Mouse (Mus musculus) v-Abl transformed pro-B cells (cell line): ENCODE measurements around the gene Muc5b.

Source experiments
- in situ Hi-C, 2 experiments: fragments of 400-800 bp; cut with MboI; formaldehyde crosslinking; loops; one replicate each; pipeline ENCODE4 v1.15.1; 2025; ENCODE audit not compliant: unreplicated experiment in 2 of 2

Muc5b gene

GRCm38 (mm10) chr7:141901825-141902224 lies 63.0 kb downstream of the Muc5b start:
- in situ Hi-C loops: loop anchor here (10.0 to 25.0 kb wide), 3 partner anchors 417 to 1935 kb away; partner anchors contain the start of genes Polr2l (in 1 of the 2) and Tspan4 (in 1 of the 2)

GRCm38 (mm10) chr7:141902269-141902729 lies 63.4 kb downstream of the Muc5b start:
- in situ Hi-C loops: loop anchor here (10.0 to 25.0 kb wide), 3 partner anchors 417 to 1935 kb away; partner anchors contain the start of genes Polr2l (in 1 of the 2) and Tspan4 (in 1 of the 2)

GRCm38 (mm10) chr7:141902791-141903190 lies 63.9 kb downstream of the Muc5b start:
- in situ Hi-C loops: loop anchor here (10.0 to 25.0 kb wide), 3 partner anchors 418 to 1935 kb away; partner anchors contain the start of genes Polr2l (in 1 of the 2) and Tspan4 (in 1 of the 2)

- in situ Hi-C loops: loop anchor here (10.0 to 25.0 kb wide), 3 partner anchors 424 to 1929 kb away; partner anchors contain the start of genes Polr2l (in 1 of the 2) and Tspan4 (in 1 of the 2)
Observed at GRCm38 (mm10) chr7:141908591-141908990, 69.7 kb downstream of the Muc5b start.

- in situ Hi-C loops: loop anchor here in 1 of 2 experiments (25.0 kb wide), 1 partner anchor 1926 kb away; no protein-coding TSS in a partner anchor
Observed at GRCm38 (mm10) chr7:141911305-141911704, 72.4 kb downstream of the Muc5b start.

- in situ Hi-C loops: loop anchor here in 1 of 2 experiments (25.0 kb wide), 1 partner anchor 1919 kb away; no protein-coding TSS in a partner anchor
Observed at GRCm38 (mm10) chr7:141918407-141918806, 79.5 kb downstream of the Muc5b start, which contains the start of gene Tollip. Gene Tollip, minus strand, starts transcription at chr7:141918507.
